In genomic region chr13:107493765-107494164, GRCm38 (mm10) we compare ENCODE assay signal across 9 mouse cellular contexts.
DNase-seq lines count a peak whose midpoint lies in the region; ATAC-seq lines count a peak whose summit lies in the region.
"Had no signal": no experiment of that assay in that cellular context is flagged by ENCODE, and none has a peak within 500 bp of the region (broad histone marks: within the 10 kb centered on the region; RNA-seq: fewer than 3 reads in every experiment).

No protein-coding gene starts in this region.

- H3K27ac ChIP-seq in forebrain, embryonic 15.5 days (replicated peaks), result peak overlapping the region; percentile 46
- no peak overlapping the region for H3K27ac ChIP-seq in forebrain, embryonic 11.5 days (ENCODE audit: low read depth, low read length)
- H3K27ac ChIP-seq in lung, embryonic 16.5 days (ENCODE audit: low read length), result peak overlapping the region; percentile 58
- no peak overlapping the region for H3K27ac ChIP-seq in intestine, embryonic 16.5 days (ENCODE audit: low read length)
- H3K27ac ChIP-seq: limb, embryonic 13.5 days had no signal

- DNase-seq in forebrain, embryonic 11.5 days (ENCODE audit: low spot score), result no peak
- DNase-seq in adrenal gland, postnatal 36 days, result peak; percentile 27 to 41
- DNase-seq in frontal cortex, postnatal 36 days (ENCODE audit: low spot score in 2 of 2), result peak; percentile 84 to 88
- peak; percentile 84 for DNase-seq in layer of hippocampus, adult 11-12 months (ENCODE audit: low spot score)
- no peak for DNase-seq in embryo, embryonic 9.5 days (ENCODE audit: extremely low spot score)

- H3K4me2 ChIP-seq in forebrain, embryonic 15.5 days (replicated peaks), result peak overlapping the region; percentile 19
- no peak overlapping the region for H3K4me2 ChIP-seq in forebrain, embryonic 11.5 days (ENCODE audit: low read depth, low read length, severe bottlenecking)
- peak overlapping the region; percentile 18; the same call in 1 of the 2 replicates for H3K4me2 ChIP-seq in lung, embryonic 16.5 days (ENCODE audit: low read depth, low read length)
- no peak overlapping the region for H3K4me2 ChIP-seq in intestine, embryonic 16.5 days (ENCODE audit: low read depth, low read length)
- H3K4me2 ChIP-seq: limb, embryonic 13.5 days had no signal

- peak; percentile 79 for ATAC-seq in forebrain, embryonic 15.5 days (replicated peaks)
- no peak for ATAC-seq in forebrain, embryonic 11.5 days (replicated peaks; ENCODE audit: low FRiP score)
- peak; percentile 88 for ATAC-seq in lung, embryonic 16.5 days (ENCODE audit: low read depth)
- no peak for ATAC-seq in intestine, embryonic 16.5 days

- no peak overlapping the region for H3K4me3 ChIP-seq in forebrain, embryonic 15.5 days
- H3K4me3 ChIP-seq in forebrain, embryonic 11.5 days (ENCODE audit: low read depth, low read length), result no peak overlapping the region
- H3K4me3 ChIP-seq in lung, embryonic 16.5 days (ENCODE audit: low read length), result no peak overlapping the region
- H3K4me3 ChIP-seq in intestine, embryonic 16.5 days (ENCODE audit: low read length), result no peak overlapping the region
- H3K4me3 ChIP-seq: limb, embryonic 13.5 days had no signal

- H3K27me3 ChIP-seq in forebrain, embryonic 15.5 days, result no peaks in the 10 kb centered on the region
- no peaks in the 10 kb centered on the region for H3K27me3 ChIP-seq in forebrain, embryonic 11.5 days (ENCODE audit: control insufficient read depth, insufficient read depth, low read length)
- no peaks in the 10 kb centered on the region for H3K27me3 ChIP-seq in lung, embryonic 16.5 days (ENCODE audit: control insufficient read depth, insufficient read depth, low read depth, low read length)
- H3K27me3 ChIP-seq in intestine, embryonic 16.5 days (replicated peaks; ENCODE audit: control insufficient read depth, insufficient read depth, low read length), result no peaks in the 10 kb centered on the region

- WGBS in forebrain, embryonic 15.5 days, result 50% methylated on average over 13 of the region's 13 CpGs
- 90% methylated on average over 13 of the region's 13 CpGs for WGBS in forebrain, embryonic 11.5 days
- 49% methylated on average over 13 of the region's 13 CpGs for WGBS in lung, embryonic 16.5 days
- WGBS in intestine, embryonic 16.5 days, result 73% methylated on average over 13 of the region's 13 CpGs

- no peaks in the 10 kb centered on the region for H3K9me3 ChIP-seq in forebrain, embryonic 15.5 days
- H3K9me3 ChIP-seq in forebrain, embryonic 11.5 days (ENCODE audit: control insufficient read depth, low read length), result no peaks in the 10 kb centered on the region
- H3K9me3 ChIP-seq in lung, embryonic 16.5 days (ENCODE audit: control insufficient read depth, low read length), result no peaks in the 10 kb centered on the region
- H3K9me3 ChIP-seq in intestine, embryonic 16.5 days (ENCODE audit: control insufficient read depth, low read length), result no peaks in the 10 kb centered on the region
- H3K9me3 ChIP-seq: limb, embryonic 13.5 days had no signal

- H3K9ac ChIP-seq in forebrain, embryonic 15.5 days (replicated peaks), result no peak overlapping the region
- no peak overlapping the region for H3K9ac ChIP-seq in forebrain, embryonic 11.5 days (ENCODE audit: low read length)
- no peak overlapping the region for H3K9ac ChIP-seq in lung, embryonic 16.5 days (ENCODE audit: low read length)
- no peak overlapping the region for H3K9ac ChIP-seq in intestine, embryonic 16.5 days (ENCODE audit: low read depth, low read length)
- H3K9ac ChIP-seq: limb, embryonic 13.5 days had no signal

- peaks cover 26% of the 10 kb centered on the region for H3K4me1 ChIP-seq in forebrain, embryonic 15.5 days
- H3K4me1 ChIP-seq in forebrain, embryonic 11.5 days (replicated peaks; ENCODE audit: control insufficient read depth, insufficient read depth, low read length), result 0 out of 2 replicates have a peak, but pooled peaks cover 2% of the 10 kb centered on the region
- H3K4me1 ChIP-seq in lung, embryonic 16.5 days (replicated peaks; ENCODE audit: control insufficient read depth, insufficient read depth, low read length), result peaks cover 13% of the 10 kb centered on the region
- H3K4me1 ChIP-seq in intestine, embryonic 16.5 days (ENCODE audit: control insufficient read depth, insufficient read depth, low read length), result no peaks in the 10 kb centered on the region
- H3K4me1 ChIP-seq: limb, embryonic 13.5 days had no signal

- no peaks in the 10 kb centered on the region for H3K36me3 ChIP-seq in forebrain, embryonic 15.5 days
- H3K36me3 ChIP-seq in forebrain, embryonic 11.5 days (ENCODE audit: control insufficient read depth, insufficient read depth, low read length), result no peaks in the 10 kb centered on the region
- H3K36me3 ChIP-seq in lung, embryonic 16.5 days (ENCODE audit: control insufficient read depth, insufficient read depth, low read length), result no peaks in the 10 kb centered on the region
- no peaks in the 10 kb centered on the region for H3K36me3 ChIP-seq in intestine, embryonic 16.5 days (ENCODE audit: control insufficient read depth, insufficient read depth, low read length)
- H3K36me3 ChIP-seq: limb, embryonic 13.5 days had no signal

Comparison
In these comparisons a context has a peak if more than half of its experiments do, and no peak if none do; other contexts are left out.
1. ATAC-seq: peak in forebrain, embryonic 15.5 days (single experiment) and lung, embryonic 16.5 days (single experiment); none in forebrain, embryonic 11.5 days (single experiment) and intestine, embryonic 16.5 days (single experiment).
2. H3K27ac ChIP-seq: peak in forebrain, embryonic 15.5 days (single experiment) and lung, embryonic 16.5 days (single experiment); none in forebrain, embryonic 11.5 days (single experiment) and intestine, embryonic 16.5 days (single experiment).
3. H3K4me2 ChIP-seq: peak in forebrain, embryonic 15.5 days (single experiment) and lung, embryonic 16.5 days (single experiment); none in forebrain, embryonic 11.5 days (single experiment) and intestine, embryonic 16.5 days (single experiment).
4. DNase-seq: peak in adrenal gland, postnatal 36 days (2 of 2), frontal cortex, postnatal 36 days (2 of 2) and layer of hippocampus, adult 11-12 months (single experiment); none in forebrain, embryonic 11.5 days (single experiment) and embryo, embryonic 9.5 days (single experiment).